Comparison of ENCODE assay signal across 23 mouse cellular contexts in genomic region chr3:121260831-121261230, GRCm38 (mm10). TPM values are rescaled to one million over a fixed set of nuclear protein-coding genes. Genes with fewer than 3 reads are reported as not detected.
DNase-seq lines count a peak whose midpoint lies in the region; ATAC-seq and TF ChIP-seq lines count a peak whose summit lies in the region.
"Had no signal": no experiment of that assay in that cellular context is flagged by ENCODE, and none has a peak within 500 bp of the region (broad histone marks: within the 10 kb centered on the region; RNA-seq: fewer than 3 reads in every experiment).

No protein-coding gene starts in this region.

- H3K79me2 ChIP-seq in liver, adult 2 months (ENCODE audit: control insufficient read depth, insufficient read depth, low read length): peaks cover 24% of the 10 kb centered on the region

- H3K9ac ChIP-seq in liver, adult 2 months (ENCODE audit: low read depth, low read length): peak overlapping the region; percentile 61
- H3K9ac ChIP-seq in liver, embryonic 11.5 days (ENCODE audit: low read depth, low read length): peak overlapping the region; percentile 54
- peak overlapping the region; percentile 59 for H3K9ac ChIP-seq in liver, postnatal 0 days (replicated peaks)
- H3K9ac ChIP-seq: embryonic facial prominence, embryonic 13.5 days; hindbrain, embryonic 15.5 days; midbrain, embryonic 13.5 days; neural tube, embryonic 12.5 days had no signal

- no peak for TF ChIP-seq EP300 in liver, postnatal 0 days (IDR thresholded peaks at IDR 0.05; ENCODE audit: low read depth)

- peak; percentile 40 to 62 for DNase-seq in cerebellum, postnatal 14 days
- no peak for DNase-seq in cerebellum, adult 8-10 months
- peak; percentile 53 for DNase-seq in liver, adult 2 months (ENCODE audit: extremely low read depth, low read depth, low spot score)
- no peak for DNase-seq in liver
- no peak for DNase-seq in liver, embryonic 11.5 days (ENCODE audit: low spot score)
- no peak for DNase-seq in liver, postnatal 0 days
- no peak for DNase-seq in thymus, postnatal 36 days
- no peak for DNase-seq in embryo, embryonic 10 days (ENCODE audit: low spot score)
- DNase-seq: B cell, adult 2 months; embryo, embryonic 11 days; gastrocnemius, postnatal 25 days; kidney, adult 8-10 months; kidney, postnatal 10 days; lung, adult 2 months; lung, postnatal 14 days; right cerebral cortex, postnatal 14 days had no signal

- ATAC-seq in liver, embryonic 11.5 days (replicated peaks; ENCODE audit: low FRiP score): no peak
- no peak for ATAC-seq in liver, postnatal 0 days
- ATAC-seq: forebrain, embryonic 14.5 days; midbrain, embryonic 13.5 days had no signal

- TF ChIP-seq CTCF in liver, adult 2 months (IDR thresholded peaks at IDR 0.05; ENCODE audit: low read depth, low read length): no peak
- no peak for TF ChIP-seq CTCF in liver, postnatal 0 days (IDR thresholded peaks at IDR 0.05; ENCODE audit: low read depth)

- H3K4me1 ChIP-seq in liver, adult 2 months (ENCODE audit: control insufficient read depth, insufficient read depth, low read length): peaks cover 32% of the 10 kb centered on the region
- peaks cover 26% of the 10 kb centered on the region for H3K4me1 ChIP-seq in liver, embryonic 11.5 days (replicated peaks; ENCODE audit: control insufficient read depth, insufficient read depth, low read length)
- H3K4me1 ChIP-seq in liver, postnatal 0 days (ENCODE audit: insufficient read depth): peaks cover 42% of the 10 kb centered on the region

- no peaks in the 10 kb centered on the region for H3K27me3 ChIP-seq in liver, adult 2 months (ENCODE audit: control insufficient read depth, insufficient read depth, low read length)
- peaks cover 19% of the 10 kb centered on the region for H3K27me3 ChIP-seq in liver, embryonic 11.5 days (replicated peaks; ENCODE audit: control insufficient read depth, insufficient read depth, low read length)
- H3K27me3 ChIP-seq in liver, postnatal 0 days (ENCODE audit: insufficient read depth, low read length): 0 out of 2 replicates have a peak, but pooled peaks cover 6% of the 10 kb centered on the region
- H3K27me3 ChIP-seq: CH12.LX had no signal

- no peaks in the 10 kb centered on the region for H3K9me3 ChIP-seq in liver, embryonic 11.5 days (ENCODE audit: control insufficient read depth, low read length)
- H3K9me3 ChIP-seq in liver, postnatal 0 days (ENCODE audit: low read length): no peaks in the 10 kb centered on the region
- H3K9me3 ChIP-seq: embryonic facial prominence, embryonic 13.5 days; hindbrain, embryonic 15.5 days; midbrain, embryonic 13.5 days; neural tube, embryonic 12.5 days had no signal

- WGBS in liver, adult 2 months: 18% methylated on average over 1 of the region's 1 CpGs
- 58% methylated on average over 1 of the region's 1 CpGs for WGBS in liver, embryonic 11.5 days
- 54% methylated on average over 1 of the region's 1 CpGs for WGBS in liver, postnatal 0 days (ENCODE audit: insufficient replicate concordance)

- H3K4me2 ChIP-seq in liver, embryonic 11.5 days: peak overlapping the region; percentile 70
- H3K4me2 ChIP-seq in liver, postnatal 0 days (ENCODE audit: low read depth, low read length): peak overlapping the region; percentile 93
- H3K4me2 ChIP-seq: embryonic facial prominence, embryonic 13.5 days; hindbrain, embryonic 15.5 days; midbrain, embryonic 13.5 days; neural tube, embryonic 12.5 days had no signal

- H3K27ac ChIP-seq in liver, adult 2 months (replicated peaks; ENCODE audit: insufficient read depth, low read depth, low read length): peak overlapping the region; percentile 77
- peak overlapping the region; percentile 60; the same call in 1 of the 2 replicates for H3K27ac ChIP-seq in liver, embryonic 11.5 days (ENCODE audit: low read depth, low read length)
- H3K27ac ChIP-seq in liver, postnatal 0 days (ENCODE audit: low read depth): peak overlapping the region; percentile 98
- H3K27ac ChIP-seq: embryonic facial prominence, embryonic 13.5 days; hindbrain, embryonic 15.5 days; midbrain, embryonic 13.5 days; neural tube, embryonic 12.5 days; stomach, postnatal 0 days had no signal

- no peaks in the 10 kb centered on the region for H3K36me3 ChIP-seq in liver, adult 2 months (ENCODE audit: control insufficient read depth, insufficient read depth, low read length)
- H3K36me3 ChIP-seq in liver, embryonic 11.5 days (ENCODE audit: control insufficient read depth, insufficient read depth, low read length): no peaks in the 10 kb centered on the region
- no peaks in the 10 kb centered on the region for H3K36me3 ChIP-seq in liver, postnatal 0 days (replicated peaks; ENCODE audit: insufficient read depth, low read length)
- H3K36me3 ChIP-seq: embryonic facial prominence, embryonic 13.5 days; hindbrain, embryonic 15.5 days; midbrain, embryonic 13.5 days; neural tube, embryonic 12.5 days had no signal

- no peak for TF ChIP-seq POLR2A in liver, adult 2 months (IDR thresholded peaks at IDR 0.05; ENCODE audit: extremely low read depth, insufficient read depth, low read length)

- H3K4me3 ChIP-seq in liver, adult 2 months (ENCODE audit: insufficient read depth, low read depth, low read length): peak overlapping the region; percentile 87
- H3K4me3 ChIP-seq in liver, embryonic 11.5 days (ENCODE audit: low read depth, low read length): peak overlapping the region; percentile 90
- H3K4me3 ChIP-seq in liver, postnatal 0 days (ENCODE audit: low read depth, low read length): peak overlapping the region; percentile 91
- H3K4me3 ChIP-seq: embryonic facial prominence, embryonic 13.5 days; hindbrain, embryonic 15.5 days; midbrain, embryonic 13.5 days; neural tube, embryonic 12.5 days had no signal

RNA-seq across cellular contexts. Expression of gene Tmem56, which starts 22.1 kb away (rescaled TPM):
- 130 and 150 TPM in 2 replicates for total RNA-seq in liver, adult 2 months (2014; rRNA removed)
- polyA plus RNA-seq in liver, adult 2 months (2012; rRNA removed): 24.1 and 27.2 TPM in 2 replicates
- polyA plus RNA-seq in liver, embryonic 11.5 days (2014; fragmentation: Nextera tagmentation; extraction: Ambion mirVana): 31.2 and 36.9 TPM in 2 replicates
- 21.9 and 24.1 TPM in 2 replicates for polyA plus RNA-seq in liver, postnatal 0 days (2015; fragmentation: Nextera tagmentation; extraction: Ambion mirVana)
- total RNA-seq: CH12.LX had no signal

RNA-seq across cellular contexts. Expression of gene Alg14, which starts 30.7 kb away (rescaled TPM):
- total RNA-seq in liver, adult 2 months (2014; rRNA removed): 12.6 and 14.3 TPM in 2 replicates
- polyA plus RNA-seq in liver, adult 2 months (2012; rRNA removed): 23.4 and 24.3 TPM in 2 replicates
- 23.3 and 26.4 TPM in 2 replicates for polyA plus RNA-seq in liver, embryonic 11.5 days (2014; fragmentation: Nextera tagmentation; extraction: Ambion mirVana)
- 20.1 and 21.3 TPM in 2 replicates for polyA plus RNA-seq in liver, postnatal 0 days (2015; fragmentation: Nextera tagmentation; extraction: Ambion mirVana)

Comparison
In these comparisons a context has a peak if more than half of its experiments do, and no peak if none do; other contexts are left out.
1. DNase-seq: peak in cerebellum, postnatal 14 days (2 of 2) and liver, adult 2 months (single experiment); none in cerebellum, adult 8-10 months (single experiment), liver (single experiment), liver, embryonic 11.5 days (single experiment), liver, postnatal 0 days (single experiment), thymus, postnatal 36 days (0 of 2) and embryo, embryonic 10 days (single experiment).
2. Peak in every context shown above with its lines, with median percentiles within 50 percentile points of each other: H3K27ac ChIP-seq, H3K4me3 ChIP-seq and H3K9ac ChIP-seq.